Mouse (Mus musculus): ENCODE measurements around the gene Plod3. TPM values are rescaled to one million over a fixed set of nuclear protein-coding genes. Genes with fewer than 3 reads are reported as not detected.
A peak's percentile ranks its signal among the peaks of the same experiment; 100 is the strongest.

The Plod3 gene
- polyA plus RNA-seq, 1 experiment from 2014 or later, result 34.0 TPM

MicroRNA genes within 50 kb of the gene (microRNA counts, 519-probe panel; counts per million panel counts)
- microRNA mmu-miR-702, result 51.3 counts per million

Small RNA genes within 50 kb of the gene (microRNA-seq; reads per million reads assigned to microRNA genes)
- 61.0 reads per million, percentile 43 among the genes with 10 or more reads in this experiment for gene Mir702

Other genes starting within 250 kb of the Plod3 start
- gene Col26a1, start 103.8 kb upstream of the Plod3 start, polyA plus RNA-seq (2015; fragmentation: Nextera tagmentation; extraction: Ambion mirVana), result 30.2 and 33.8 TPM in 2 replicates
- 118 and 125 TPM in 2 replicates for gene Ift22, start 78.9 kb upstream of the Plod3 start, polyA plus RNA-seq (2015; fragmentation: Nextera tagmentation; extraction: Ambion mirVana)
- gene Fis1, start 33.7 kb upstream of the Plod3 start, polyA plus RNA-seq (2015; fragmentation: Nextera tagmentation; extraction: Ambion mirVana), result 398 and 404 TPM in 2 replicates
- gene Cldn15, start 20.4 kb upstream of the Plod3 start, polyA plus RNA-seq (2015; fragmentation: Nextera tagmentation; extraction: Ambion mirVana), result 0.21 and 0.35 TPM in 2 replicates
- gene Znhit1, start 1.0 kb downstream of the Plod3 start, polyA plus RNA-seq (2015; fragmentation: Nextera tagmentation; extraction: Ambion mirVana), result 107 and 109 TPM in 2 replicates
- 1.6 and 1.9 TPM in 2 replicates for gene Vgf, start 39.4 kb downstream of the Plod3 start, polyA plus RNA-seq (2015; fragmentation: Nextera tagmentation; extraction: Ambion mirVana)
- gene Ap1s1, start 59.1 kb downstream of the Plod3 start, polyA plus RNA-seq (2015; fragmentation: Nextera tagmentation; extraction: Ambion mirVana), result 220 and 236 TPM in 2 replicates
- 0.06 and 0.16 TPM in 2 replicates for gene Serpine1, start 85.2 kb downstream of the Plod3 start, polyA plus RNA-seq (2015; fragmentation: Nextera tagmentation; extraction: Ambion mirVana)
- 2.4 and 2.8 TPM in 2 replicates for gene Trim56, start 129.2 kb downstream of the Plod3 start, polyA plus RNA-seq (2015; fragmentation: Nextera tagmentation; extraction: Ambion mirVana)
- gene Muc3, start 162.3 kb downstream of the Plod3 start, polyA plus RNA-seq (2015; fragmentation: Nextera tagmentation; extraction: Ambion mirVana), result not detected in 2 replicates
- 0.12 and 0.13 TPM in 2 replicates for gene Muc3a, start 225.4 kb downstream of the Plod3 start, polyA plus RNA-seq (2015; fragmentation: Nextera tagmentation; extraction: Ambion mirVana)